Mouse (Mus musculus): ENCODE measurements at regions not wholly inside any gene's neighbourhood (a gene's known extent, or its start where the extent isn't known, plus 50 kb on each side); places are given as distances from the start of the nearest gene placed in this dataset.

DNA sequence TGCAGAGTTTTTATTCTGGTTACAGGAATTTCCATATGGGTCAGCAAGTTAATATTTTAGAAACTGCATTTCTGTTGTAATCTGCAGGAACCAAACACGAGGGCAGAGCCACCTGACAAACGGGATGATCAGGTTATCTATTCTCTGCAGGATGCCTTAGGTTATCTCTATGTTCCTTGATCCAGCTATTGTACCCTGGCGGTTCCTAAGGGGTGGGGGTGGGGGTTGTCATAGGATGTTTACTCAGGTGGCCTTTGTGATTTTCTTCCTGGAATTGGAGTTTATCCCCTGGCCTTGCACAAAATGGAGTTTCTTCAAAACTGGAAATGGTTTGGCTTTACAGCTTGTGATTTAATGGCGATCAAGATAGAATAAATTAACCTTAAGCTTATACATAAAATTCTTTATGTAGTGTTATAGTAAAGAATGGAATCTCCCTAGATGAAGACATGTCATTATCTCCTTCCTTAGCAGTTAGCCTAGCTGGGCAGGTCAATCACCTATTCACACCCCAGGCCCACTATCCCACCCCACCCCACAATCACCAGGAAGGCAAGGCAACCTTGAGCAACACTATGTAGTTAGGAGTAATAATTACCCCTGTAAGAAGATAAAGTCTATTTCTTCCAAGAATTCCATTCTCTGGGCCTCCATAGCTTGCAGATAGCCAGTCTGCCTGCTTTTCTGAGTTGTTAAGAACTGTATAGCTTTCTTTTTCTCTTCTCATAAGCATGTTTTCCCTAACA, 192.3 kb upstream of the B430218F22Rik start:
- DNase-seq, result no peak

DNA sequence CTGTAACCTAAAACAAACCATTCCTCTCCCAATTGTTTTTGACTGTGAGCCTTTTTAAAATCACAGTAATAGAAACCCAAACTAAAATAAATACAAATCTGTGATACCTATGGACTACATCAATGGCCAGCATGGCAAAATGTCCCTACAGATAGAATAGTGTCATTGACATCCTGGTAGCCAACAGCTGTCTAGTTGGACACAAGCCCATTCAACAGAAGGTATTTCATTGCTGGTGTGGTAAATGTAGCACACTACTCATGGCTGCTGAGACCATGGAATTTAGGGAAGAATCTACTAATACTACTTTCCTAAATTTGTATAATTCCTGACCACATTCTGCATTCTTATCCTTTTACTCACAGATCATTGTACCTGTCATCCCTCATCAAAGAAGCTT, 178.3 kb upstream of the B430218F22Rik start:
- no peak for DNase-seq

DNA sequence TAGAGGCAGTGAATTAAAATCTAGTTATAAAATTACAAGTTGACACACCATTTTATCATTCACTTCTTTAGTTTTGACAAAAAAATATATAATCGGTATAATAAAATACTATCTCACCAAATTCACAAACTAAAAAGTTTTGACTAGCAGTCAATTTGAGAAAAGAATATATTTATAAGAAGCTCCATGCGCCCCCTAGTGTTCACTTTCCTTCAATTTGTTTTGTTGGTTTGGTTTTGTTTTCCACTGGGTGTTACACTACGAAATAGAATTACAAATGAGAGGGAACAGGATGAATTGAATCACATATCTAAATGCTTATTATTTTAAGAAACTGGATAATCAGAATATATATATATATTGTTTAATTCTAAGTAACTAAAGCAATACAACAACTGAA, 159.1 kb upstream of the B430218F22Rik start:
- peak; percentile 1 for DNase-seq

DNA sequence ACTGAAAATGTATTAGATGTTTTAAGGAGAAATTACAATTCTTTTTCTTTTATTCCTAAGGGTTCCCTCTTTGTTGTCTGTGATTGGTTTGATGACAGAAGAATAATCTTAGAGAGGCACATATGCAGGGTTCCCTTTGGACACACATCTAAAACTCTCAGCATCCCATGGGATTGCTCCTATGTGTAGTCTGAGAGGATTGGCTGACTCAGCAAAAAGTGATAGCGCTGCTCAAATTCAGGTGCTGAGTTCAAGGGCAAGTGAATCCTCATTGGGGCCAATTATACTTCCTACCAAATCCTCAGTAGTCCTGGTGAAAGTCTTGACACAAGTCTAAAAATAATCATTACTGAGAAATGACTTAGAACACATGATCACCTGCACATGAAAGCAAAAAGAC, 148.5 kb upstream of the B430218F22Rik start:
- DNase-seq, result no peak

DNA sequence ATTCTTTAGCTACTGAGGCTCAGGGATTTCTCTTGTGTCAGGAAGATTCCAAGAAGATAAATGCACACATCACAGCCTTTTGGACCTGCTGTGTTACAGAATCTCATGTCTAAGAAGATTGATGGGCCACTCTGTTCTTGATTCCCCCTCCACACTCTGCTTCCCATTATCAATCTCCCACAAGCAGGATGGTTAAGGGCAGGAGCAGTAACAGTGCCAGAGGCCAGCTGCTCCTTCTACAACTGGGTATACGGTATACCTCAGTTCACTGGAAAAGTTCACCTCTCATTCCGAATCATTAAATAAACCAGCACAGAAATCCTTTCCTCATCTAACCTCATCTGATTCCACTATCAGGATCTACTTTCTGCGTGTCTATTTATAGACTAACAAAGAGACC, 141.8 kb upstream of the B430218F22Rik start:
- no peak for DNase-seq

DNA sequence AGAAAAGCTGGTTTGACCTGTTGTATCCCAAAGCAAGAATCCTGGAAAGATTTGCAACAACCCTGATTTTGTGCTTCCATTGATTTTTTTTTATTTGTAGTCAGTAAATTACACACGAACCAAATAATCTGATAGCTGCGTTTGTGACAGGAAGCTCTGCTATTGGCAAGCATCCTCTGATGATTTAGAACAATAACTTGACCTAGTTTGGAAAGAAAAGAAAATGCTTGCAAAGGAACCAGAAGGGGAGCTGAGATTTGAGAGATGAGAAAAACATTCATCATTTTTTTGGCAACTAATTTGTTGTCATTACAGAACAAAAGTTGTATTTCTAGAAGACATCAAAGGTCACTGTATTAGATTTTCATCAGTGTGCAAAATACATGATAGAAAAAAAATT, 140.9 kb upstream of the B430218F22Rik start:
- DNase-seq, result no peak

DNA sequence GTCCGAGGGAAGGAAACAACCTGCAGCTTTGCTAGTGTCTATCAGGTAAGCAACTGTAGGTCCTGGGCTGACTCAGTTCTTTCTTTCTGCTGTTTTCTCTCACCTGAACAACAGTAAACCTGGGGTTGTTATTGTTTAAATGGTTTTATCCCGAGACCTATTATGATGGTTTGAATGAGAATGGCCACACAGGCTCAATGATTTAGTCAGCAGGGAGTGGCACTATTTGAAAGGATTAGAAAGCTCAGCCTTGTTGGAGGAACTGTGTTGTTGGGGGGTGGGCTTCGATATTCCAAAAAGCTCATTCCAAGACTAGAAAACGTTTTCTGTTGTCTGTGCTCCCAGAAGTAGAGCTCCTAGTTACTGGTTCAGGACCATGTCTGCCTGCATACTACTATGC, 126.8 kb upstream of the B430218F22Rik start:
- no peak for DNase-seq

DNA sequence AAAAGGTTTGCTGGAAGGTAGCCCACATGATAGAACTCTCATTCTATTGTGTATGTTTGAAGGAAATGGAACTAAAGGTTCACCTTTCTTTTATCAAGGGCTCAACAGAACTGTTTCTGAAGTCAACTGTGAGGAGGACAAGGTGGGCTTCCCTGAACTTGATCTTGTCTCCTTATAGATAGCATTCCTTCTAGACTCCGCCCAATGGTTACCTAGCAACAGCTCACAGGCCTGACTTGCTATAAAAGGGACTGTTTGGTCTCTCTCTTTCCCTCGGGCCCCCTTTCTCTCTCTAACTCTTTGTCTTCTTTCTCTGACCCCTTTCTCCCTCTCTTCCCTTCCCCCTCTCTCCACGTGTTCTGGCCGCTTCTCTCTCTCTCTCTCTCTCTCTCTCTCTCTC, 123.5 kb upstream of the B430218F22Rik start:
- DNase-seq, result no peak

DNA sequence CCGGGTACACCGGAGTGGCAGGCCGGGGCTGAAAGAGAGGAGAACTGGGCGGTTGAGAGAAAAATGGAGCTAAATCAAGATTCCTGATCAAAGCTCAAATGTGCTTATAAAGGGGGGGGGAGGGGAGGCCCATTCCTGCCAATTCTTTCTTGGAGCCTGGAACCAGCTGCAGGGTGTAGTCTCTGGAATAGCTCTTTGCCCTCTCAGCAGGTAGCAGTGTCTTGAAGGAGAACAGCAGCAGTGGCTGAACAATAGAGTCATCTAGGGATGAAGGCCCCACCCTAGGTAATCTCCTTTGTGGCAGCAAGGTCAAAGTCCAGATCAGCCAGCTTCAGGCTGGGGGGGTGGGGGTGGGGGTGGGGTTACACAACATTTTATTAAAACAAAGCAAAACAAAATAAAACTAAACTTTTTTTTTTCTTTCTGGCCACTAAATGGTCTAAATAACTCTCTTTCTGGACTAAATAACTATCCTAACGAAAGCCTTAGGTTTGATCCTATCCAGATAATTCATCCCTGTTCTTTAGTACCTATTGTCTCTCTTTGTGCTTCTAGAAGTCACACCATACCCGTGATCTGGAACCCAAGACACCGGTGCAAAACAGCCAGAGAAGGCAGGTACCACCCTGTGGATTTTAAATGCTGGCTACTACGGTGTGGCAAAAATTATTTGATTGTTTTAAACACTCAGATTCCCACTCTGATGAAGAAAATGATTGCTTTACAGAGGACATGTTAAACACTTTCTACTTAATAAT, 120.5 kb upstream of the B430218F22Rik start:
- DNase-seq, result no peak

DNA sequence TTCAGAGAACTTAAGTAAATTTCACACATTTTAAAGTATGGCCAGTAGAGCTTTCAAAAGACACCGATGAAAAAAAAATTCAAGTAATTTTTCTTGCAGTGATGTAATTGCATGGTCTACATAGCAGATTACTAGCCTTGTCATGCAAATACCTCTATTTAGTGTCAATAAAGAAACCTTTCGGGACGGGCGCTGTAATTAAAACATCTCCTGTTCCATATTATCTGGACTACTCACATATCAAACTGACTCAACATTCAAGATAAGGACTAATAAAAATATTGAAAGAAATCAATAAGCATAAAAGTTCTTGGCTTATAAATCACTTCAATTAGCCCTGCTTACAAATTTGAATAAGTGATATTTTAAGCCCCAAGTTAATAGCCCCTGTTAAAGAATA, 113.5 kb upstream of the B430218F22Rik start:
- no peak for DNase-seq

DNA sequence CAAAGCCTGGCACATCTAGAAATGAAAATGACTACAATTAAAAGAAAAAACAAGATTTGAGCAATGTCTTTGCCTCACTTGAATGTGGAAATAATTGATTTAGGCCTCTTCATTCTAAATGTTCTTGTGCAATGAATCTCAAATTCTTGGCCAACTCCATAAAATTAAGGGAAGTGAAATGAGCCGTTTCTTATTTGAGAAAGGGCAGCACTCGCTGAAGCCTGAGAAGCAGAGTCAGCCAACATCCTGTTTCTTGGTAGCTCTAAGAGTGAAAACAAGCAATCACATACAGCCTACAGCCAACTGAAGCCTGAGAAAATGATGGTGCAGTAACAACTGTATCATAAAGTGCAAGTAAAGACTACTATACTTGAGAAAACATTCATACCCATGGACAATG, 105.5 kb upstream of the B430218F22Rik start:
- DNase-seq, result no peak

DNA sequence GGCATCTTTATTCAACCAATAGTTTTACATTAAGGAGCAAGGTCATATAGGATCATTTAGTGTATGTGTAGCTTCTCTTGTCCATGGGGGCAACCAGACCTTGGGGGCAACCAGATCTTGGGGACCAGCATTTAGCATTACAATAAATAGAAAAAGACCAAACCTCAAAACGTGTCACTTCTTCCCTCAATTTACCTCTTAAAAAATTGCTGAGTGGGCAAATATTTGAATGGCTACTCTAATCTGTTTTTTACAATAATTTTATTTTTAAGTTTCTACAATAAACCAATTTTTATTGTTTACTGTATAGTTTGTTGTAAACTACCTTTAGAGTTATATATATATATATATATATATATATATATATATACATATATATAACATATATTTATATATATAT, 92.7 kb upstream of the B430218F22Rik start:
- no peak for DNase-seq

DNA sequence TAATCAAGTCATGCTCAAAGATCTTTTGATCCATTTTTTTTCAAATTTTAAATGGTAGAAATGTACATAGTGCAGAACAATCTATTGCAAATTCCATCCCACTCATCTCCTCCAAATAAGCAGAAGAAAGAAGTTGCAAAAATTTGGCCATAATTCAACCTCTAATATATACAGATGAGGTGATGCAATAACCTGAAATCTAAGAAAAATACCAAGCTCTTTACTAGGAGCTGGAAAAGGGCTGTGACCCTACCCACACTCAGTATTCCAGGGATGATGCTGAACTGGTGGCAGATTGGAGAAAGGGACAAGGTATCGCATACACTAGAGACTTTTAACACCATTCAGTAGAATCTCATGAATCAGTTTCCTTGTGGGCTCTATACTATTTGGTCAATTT, 76.3 kb upstream of the B430218F22Rik start:
- no peak for DNase-seq

DNA sequence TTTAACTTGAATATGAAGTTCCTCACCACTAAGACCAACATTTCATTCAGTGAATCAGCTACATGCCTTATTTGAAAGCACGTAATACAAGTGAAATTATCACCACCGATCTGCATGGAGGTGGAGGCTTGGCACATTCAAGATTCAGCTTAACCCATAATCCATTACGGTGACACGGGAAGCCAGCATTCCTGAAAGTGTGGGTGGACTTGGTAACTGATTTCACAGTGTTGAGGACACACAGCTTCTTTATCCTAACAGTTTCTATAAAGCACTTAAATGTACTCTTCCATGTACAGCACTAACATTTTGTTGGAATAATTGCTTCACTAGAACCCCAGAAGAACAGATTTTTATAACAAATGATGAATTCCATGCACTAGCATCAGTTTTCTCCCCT, 72.8 kb upstream of the B430218F22Rik start:
- DNase-seq, result no peak

All from thymus, postnatal 25 days (tissue).